Mouse (Mus musculus): ENCODE measurements at regions not wholly inside any gene's neighbourhood (a gene's known extent, or its start where the extent isn't known, plus 50 kb on each side); places are given as distances from the start of the nearest gene placed in this dataset.
A peak's percentile ranks its signal among the peaks of the same experiment; 100 is the strongest.

DNA sequence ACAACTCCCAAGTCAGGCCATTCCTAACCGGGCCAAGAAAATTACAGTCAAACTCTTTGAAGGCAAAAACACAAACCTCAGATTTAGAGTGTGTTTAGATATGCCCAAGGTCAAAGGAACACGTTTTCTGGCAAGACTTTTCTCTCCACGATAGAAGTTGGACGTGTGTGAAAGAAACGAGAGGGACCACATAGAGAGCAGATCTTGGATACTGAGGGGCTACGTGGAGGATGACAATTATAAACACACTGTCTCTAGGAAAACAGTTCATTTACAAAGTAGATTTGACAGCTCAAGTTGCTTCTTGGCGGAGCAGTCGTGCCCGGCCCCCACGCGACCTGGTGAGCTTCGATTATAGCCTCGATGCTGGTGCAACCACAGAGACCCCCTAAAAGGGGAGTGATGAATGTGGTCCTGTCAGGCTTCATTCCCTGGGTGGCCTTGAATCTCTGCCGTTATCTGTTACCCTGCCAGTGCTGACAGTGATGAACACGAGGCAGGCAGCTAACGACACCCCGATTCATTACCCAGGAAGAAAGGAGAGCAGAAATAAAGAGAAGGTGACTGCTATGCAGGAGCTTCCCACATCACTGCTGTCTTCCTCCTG lies 187.4 kb upstream of the Noct start:
- Histone ChIP-seq H3K4me3 (ENCODE audit: low read depth, low read length) (no peak overlapping the region), H3K4me2 (no peak overlapping the region), H3K9ac (no peak overlapping the region), H3K27me3 (ENCODE audit: insufficient read depth, low read length) (no peaks in the 10 kb centered on the region), H3K9me3 (ENCODE audit: low read depth, low read length) (no peaks in the 10 kb centered on the region), H3K36me3 (ENCODE audit: insufficient read depth) (no peaks in the 10 kb centered on the region), H3K27ac (ENCODE audit: low read depth) (0 out of 2 replicates have a peak overlapping the region, but pooled peaks have one; percentile 9), H3K4me1 (ENCODE audit: insufficient read depth) (no peaks in the 10 kb centered on the region)
- DNase-seq (peak; percentile 89), ATAC-seq (ENCODE audit: insufficient read depth) (peak; percentile 83)
- WGBS, result 20% methylated on average over 17 of the region's 17 CpGs
- TF ChIP-seq CTCF (IDR thresholded peaks at IDR 0.05; ENCODE audit: low read depth), result no peak

DNA sequence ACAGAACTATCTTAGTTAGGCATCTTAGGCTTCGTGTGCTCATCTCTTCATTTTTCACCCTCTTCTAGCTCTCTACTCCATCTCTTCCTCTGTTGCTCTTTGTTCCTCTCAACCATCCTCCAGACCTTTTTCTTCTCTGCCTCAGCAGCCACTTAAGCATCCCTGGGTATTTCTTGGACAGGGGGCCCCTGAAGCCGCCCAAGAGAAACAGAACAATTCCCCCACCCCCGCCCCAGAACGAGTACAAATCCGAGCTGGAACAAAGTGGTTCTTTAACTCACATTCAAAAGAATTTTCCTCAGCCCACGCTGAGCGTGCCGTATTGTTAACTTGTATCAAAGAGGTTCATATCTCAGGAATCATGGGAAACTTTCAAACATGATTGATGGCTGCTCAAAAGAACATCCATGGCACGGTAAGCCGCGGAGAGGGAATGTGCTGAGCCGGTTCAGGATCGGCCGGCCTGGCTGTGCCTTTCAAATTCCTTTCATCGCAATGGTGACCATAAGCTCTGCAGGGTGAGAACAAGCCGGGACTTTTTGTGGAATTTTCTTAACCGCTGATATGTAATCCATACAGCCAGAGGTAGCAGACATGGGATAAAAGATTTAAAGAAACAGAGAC lies 181.9 kb upstream of the Noct start:
- H3K4me3 ChIP-seq (ENCODE audit: low read depth, low read length), result no peak overlapping the region
- H3K27ac ChIP-seq (ENCODE audit: low read depth), result no peak overlapping the region
- H3K4me2 ChIP-seq, result peak overlapping the region; percentile 40
- H3K9me3 ChIP-seq (ENCODE audit: low read depth, low read length), result no peaks in the 10 kb centered on the region
- H3K27me3 ChIP-seq (ENCODE audit: insufficient read depth, low read length), result no peaks in the 10 kb centered on the region
- H3K9ac ChIP-seq, result no peak overlapping the region
- H3K4me1 ChIP-seq (ENCODE audit: insufficient read depth), result peaks cover 3% of the 10 kb centered on the region; the same call in 1 of the 2 replicates
- DNase-seq (peak; percentile 53), ATAC-seq (ENCODE audit: insufficient read depth) (0 out of 2 replicates have a peak, but pooled peaks have one; percentile 38)
- WGBS, result 36% methylated on average over 17 of the region's 17 CpGs
- no peak for TF ChIP-seq CTCF (IDR thresholded peaks at IDR 0.05; ENCODE audit: low read depth)
- no peaks in the 10 kb centered on the region for H3K36me3 ChIP-seq (ENCODE audit: insufficient read depth)

DNA sequence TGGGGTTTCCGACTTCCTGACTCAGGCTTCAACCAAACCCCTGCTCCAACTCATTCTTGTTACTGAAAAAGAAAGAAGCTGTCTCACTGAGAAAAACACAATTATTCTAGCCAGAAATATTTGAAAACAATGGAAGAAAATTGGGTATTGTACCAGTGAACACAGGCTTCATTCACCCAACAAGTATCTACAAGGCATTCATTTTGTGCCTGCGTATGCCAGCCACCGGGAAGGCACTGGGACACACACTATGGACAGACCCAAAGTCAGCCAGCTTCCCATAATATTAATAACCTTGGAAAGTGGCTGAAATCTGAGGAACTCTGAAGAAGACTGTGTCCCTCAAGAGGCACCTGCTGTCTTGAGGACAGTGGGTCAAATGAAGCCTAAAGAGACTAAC lies 175.5 kb upstream of the Noct start:
- Histone ChIP-seq H3K4me3 (ENCODE audit: low read depth, low read length) (no peak overlapping the region), H3K9me3 (ENCODE audit: low read depth, low read length) (no peaks in the 10 kb centered on the region; the same call in 1 of the 2 replicates), H3K27me3 (ENCODE audit: insufficient read depth, low read length) (no peaks in the 10 kb centered on the region), H3K36me3 (ENCODE audit: insufficient read depth) (no peaks in the 10 kb centered on the region), H3K27ac (ENCODE audit: low read depth) (no peak overlapping the region), H3K4me1 (ENCODE audit: insufficient read depth) (no peaks in the 10 kb centered on the region; the same call in 1 of the 2 replicates), H3K4me2 (no peak overlapping the region), H3K9ac (no peak overlapping the region)
- ATAC-seq (ENCODE audit: insufficient read depth) (no peak), DNase-seq (no peak)
- 95% methylated on average over 3 of the region's 3 CpGs for WGBS
- no peak for TF ChIP-seq CTCF (IDR thresholded peaks at IDR 0.05; ENCODE audit: low read depth)

DNA sequence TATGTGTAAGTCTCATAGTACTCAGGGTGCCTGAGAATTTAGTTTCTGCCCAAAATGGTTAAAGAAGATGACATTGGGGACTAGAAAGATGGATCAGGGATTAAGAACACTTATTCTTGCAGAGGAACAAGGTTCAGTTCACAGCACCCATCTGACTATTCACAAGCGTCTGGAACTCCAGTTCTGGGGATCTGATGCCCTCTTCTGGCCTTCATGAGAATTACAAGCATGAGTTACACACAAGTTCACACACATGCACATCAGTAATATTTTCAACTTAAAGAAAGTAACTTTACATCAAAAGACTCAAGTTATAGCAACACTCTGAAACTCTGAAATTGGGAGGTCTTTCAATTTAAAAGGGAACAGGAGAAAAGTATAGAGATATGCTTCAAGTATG lies 174.1 kb upstream of the Noct start:
- TF ChIP-seq CTCF (IDR thresholded peaks at IDR 0.05; ENCODE audit: low read depth), result peak; percentile 18; the same call in 1 of the 2 replicates
- Histone ChIP-seq H3K27me3 (ENCODE audit: insufficient read depth, low read length) (no peaks in the 10 kb centered on the region), H3K9me3 (ENCODE audit: low read depth, low read length) (no peaks in the 10 kb centered on the region; the same call in 1 of the 2 replicates), H3K27ac (ENCODE audit: low read depth) (no peak overlapping the region), H3K4me3 (ENCODE audit: low read depth, low read length) (no peak overlapping the region), H3K4me2 (no peak overlapping the region), H3K9ac (no peak overlapping the region), H3K36me3 (ENCODE audit: insufficient read depth) (no peaks in the 10 kb centered on the region), H3K4me1 (ENCODE audit: insufficient read depth) (no peaks in the 10 kb centered on the region; the same call in 1 of the 2 replicates)
- ATAC-seq (ENCODE audit: insufficient read depth) (no peak), DNase-seq (no peak)
- 100% methylated on average over 1 of the region's 1 CpGs for WGBS

DNA sequence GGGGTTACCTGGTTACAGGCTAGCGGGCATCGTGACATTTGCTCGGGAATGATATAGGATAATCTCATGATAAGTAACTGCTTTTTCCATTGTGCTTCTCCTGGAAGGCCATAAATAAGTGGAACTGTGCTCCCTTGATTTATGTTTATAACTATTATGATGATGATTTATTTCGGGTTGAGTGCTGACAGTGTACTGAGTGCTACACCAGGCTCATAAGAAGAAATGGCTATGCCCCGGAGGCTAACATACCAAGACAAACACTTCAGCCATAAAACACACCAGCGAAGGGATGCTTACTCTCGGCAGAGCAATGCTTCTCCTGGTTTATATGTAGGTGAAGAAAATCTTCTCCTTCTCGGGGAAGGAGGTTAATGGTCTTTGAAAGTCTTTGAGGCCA lies 169.2 kb upstream of the Noct start:
- no peak for TF ChIP-seq CTCF (IDR thresholded peaks at IDR 0.05; ENCODE audit: low read depth)
- WGBS, result 67% methylated on average over 8 of the region's 8 CpGs
- ATAC-seq (ENCODE audit: insufficient read depth), result no peak
- Histone ChIP-seq H3K36me3 (ENCODE audit: insufficient read depth) (no peaks in the 10 kb centered on the region), H3K4me3 (ENCODE audit: low read depth, low read length) (no peak overlapping the region), H3K27ac (ENCODE audit: low read depth) (no peak overlapping the region), H3K9me3 (ENCODE audit: low read depth, low read length) (no peaks in the 10 kb centered on the region; the same call in 1 of the 2 replicates), H3K4me1 (ENCODE audit: insufficient read depth) (no peaks in the 10 kb centered on the region), H3K4me2 (no peak overlapping the region), H3K27me3 (ENCODE audit: insufficient read depth, low read length) (no peaks in the 10 kb centered on the region), H3K9ac (no peak overlapping the region)
- DNase-seq, result no peak

DNA sequence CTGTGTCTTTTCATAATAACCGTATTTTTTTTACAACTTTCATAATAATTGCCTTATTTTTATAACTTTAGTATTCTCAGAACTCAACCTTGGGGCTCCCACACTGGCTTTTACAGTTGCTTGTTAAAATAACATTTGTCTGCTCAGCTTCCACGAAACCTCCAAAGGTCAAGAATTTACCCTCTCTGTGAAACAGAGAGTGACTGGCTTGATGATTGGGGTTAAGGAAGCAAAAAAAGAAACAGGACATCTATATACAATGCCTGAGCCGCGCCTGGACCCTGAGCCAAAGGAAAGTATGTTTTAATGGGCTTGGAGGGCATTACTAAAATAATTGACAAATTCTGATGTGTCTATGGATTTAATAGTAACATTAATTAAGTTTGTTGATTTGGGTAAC lies 160.0 kb upstream of the Noct start:
- Histone ChIP-seq H3K36me3 (ENCODE audit: insufficient read depth) (no peaks in the 10 kb centered on the region), H3K4me1 (ENCODE audit: insufficient read depth) (peaks cover 21% of the 10 kb centered on the region), H3K9ac (no peak overlapping the region), H3K4me3 (ENCODE audit: low read depth, low read length) (no peak overlapping the region), H3K9me3 (ENCODE audit: low read depth, low read length) (no peaks in the 10 kb centered on the region), H3K27me3 (ENCODE audit: insufficient read depth, low read length) (no peaks in the 10 kb centered on the region), H3K4me2 (no peak overlapping the region), H3K27ac (ENCODE audit: low read depth) (no peak overlapping the region)
- ATAC-seq (ENCODE audit: insufficient read depth), result no peak
- DNase-seq, result peak; percentile 54
- no peak for TF ChIP-seq CTCF (IDR thresholded peaks at IDR 0.05; ENCODE audit: low read depth)
- WGBS, result 27% methylated on average over 4 of the region's 4 CpGs

DNA sequence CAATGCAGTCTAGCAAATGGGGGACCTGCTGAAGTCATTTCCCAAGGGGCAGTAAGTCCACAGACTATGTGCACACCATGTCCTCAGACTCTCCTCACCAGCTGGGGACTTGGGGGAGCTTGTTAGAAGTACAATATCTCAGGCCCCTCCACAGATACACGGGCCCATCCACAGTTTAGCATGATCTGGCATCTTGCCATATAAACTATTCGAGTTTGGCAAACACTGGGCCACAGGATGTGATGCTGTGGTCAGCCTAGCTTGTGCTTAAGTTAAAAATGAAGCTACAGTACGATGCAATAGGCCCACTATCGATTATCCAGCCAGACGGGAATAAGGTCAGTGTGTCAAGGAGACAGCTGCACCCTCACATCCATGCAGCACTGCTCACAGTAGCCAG lies 157.9 kb upstream of the Noct start:
- DNase-seq (peak; percentile 82), ATAC-seq (ENCODE audit: insufficient read depth) (peak; percentile 63)
- H3K4me1 ChIP-seq (ENCODE audit: insufficient read depth), result peaks cover 21% of the 10 kb centered on the region
- no peak overlapping the region for H3K4me2 ChIP-seq
- no peak for TF ChIP-seq CTCF (IDR thresholded peaks at IDR 0.05; ENCODE audit: low read depth)
- H3K9me3 ChIP-seq (ENCODE audit: low read depth, low read length), result no peaks in the 10 kb centered on the region
- no peak overlapping the region for H3K9ac ChIP-seq
- 20% methylated on average over 5 of the region's 5 CpGs for WGBS
- no peaks in the 10 kb centered on the region for H3K27me3 ChIP-seq (ENCODE audit: insufficient read depth, low read length)
- H3K36me3 ChIP-seq (ENCODE audit: insufficient read depth), result no peaks in the 10 kb centered on the region
- no peak overlapping the region for H3K27ac ChIP-seq (ENCODE audit: low read depth)
- H3K4me3 ChIP-seq (ENCODE audit: low read depth, low read length), result no peak overlapping the region
